Mouse (Mus musculus) kidney, postnatal 4 days (tissue): ENCODE measurements at regions not wholly inside any gene's neighbourhood (a gene's known extent, or its start where the extent isn't known, plus 50 kb on each side); places are given as distances from the start of the nearest gene placed in this dataset.

Experiments used
- DNase-seq, 2 experiments: peaks; one replicate each; pipeline ENCODE4 v3.0.0; 2021; ENCODE audit warnings: mixed read lengths in 2 of 2

- no peak for DNase-seq
Observed at GRCm38 (mm10) chr9:15420677-15421076, 63.1 kb upstream of the Cep295 start.

- DNase-seq, result no peak
Observed at GRCm38 (mm10) chr9:15421864-15422263, 64.3 kb upstream of the Cep295 start.

- peak; percentile 5 to 18 for DNase-seq
Observed at GRCm38 (mm10) chr9:15434279-15434678, 59.0 kb upstream of the Smco4 start.

GRCm38 (mm10) chr9:15439319-15439980 lies 53.8 kb upstream of the Smco4 start:
- peak in 1 of 2 experiments; percentile 17 for DNase-seq

- no peak for DNase-seq
Observed at GRCm38 (mm10) chr9:15442131-15442530, 51.1 kb upstream of the Smco4 start.
